Mouse (Mus musculus) gastrocnemius, adult 2 months (tissue): Measurements from ENCODE around the gene Atxn1. TPM values are rescaled to one million over a fixed set of nuclear protein-coding genes. Genes with fewer than 3 reads are reported as not detected.

Experiments
- DNase-seq: peaks from one replicate; pipeline ENCODE4 v3.0.0; 2022
- H3K27ac ChIP-seq: fragments of 200-600 bp; 2 replicates; pipeline ENCODE4 v1.8.1; 2022; ENCODE audit warnings: mild to moderate bottlenecking
- H3K4me3 ChIP-seq: fragments of 200-600 bp; 2 replicates; pipeline ENCODE4 v1.8.1; 2022; ENCODE audit warnings: mild to moderate bottlenecking, moderate library complexity
- CTCF ChIP-seq: fragments of 200-600 bp; IDR thresholded peaks from 2 replicates; pipeline ENCODE4 v1.8.1; 2022; ENCODE audit warnings: antibody characterized with exemption, mild to moderate bottlenecking, moderate library complexity
- intact Hi-C: fragments of 180-260 bp; cut with DNase I; formaldehyde crosslinking; loops from one replicate; pipeline ENCODE4 v1.15.1; 2025
- total RNA-seq, 2 experiments: library from RNA; stranded (reverse); gene quantifications; 2 replicates each; pipeline ENCODE4 v1.2.3; 2021

Atxn1 gene
- total RNA-seq, 2 experiments from 2014 or later: 40.4 to 56.3 TPM

DNA sequence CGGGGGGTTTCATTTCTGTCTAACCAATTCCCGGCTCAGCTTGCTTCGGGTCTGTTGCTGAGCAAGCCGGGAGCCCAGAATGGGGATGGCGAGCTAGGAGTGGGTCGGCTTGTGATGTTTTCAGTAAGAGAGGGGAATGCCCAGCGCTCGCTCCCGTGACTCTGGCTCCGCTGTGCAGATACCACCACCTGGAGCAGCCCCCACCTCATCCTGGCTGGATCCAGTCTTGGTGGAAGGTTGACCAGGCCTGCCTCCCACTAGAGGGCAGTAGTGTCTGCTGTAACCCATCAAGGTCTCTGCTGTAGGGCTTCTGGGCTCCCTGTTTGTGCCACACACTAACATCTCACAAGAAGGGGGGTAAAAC is 425.6 kb downstream of the Atxn1 start:
- peak overlapping the region; percentile 94 for H3K27ac ChIP-seq
- peak; percentile 87 for DNase-seq
- intact Hi-C loops: loop anchor here (1.0 kb wide), 1 partner anchor 32 kb away; no protein-coding TSS in a partner anchor
- peak; percentile 68 for TF ChIP-seq CTCF
- H3K4me3 ChIP-seq: peak overlapping the region; percentile 79

- Histone ChIP-seq H3K27ac (peak overlapping the region; percentile 94), H3K4me3 (peak overlapping the region; percentile 79)
- intact Hi-C loops: loop anchor here (1.0 kb wide), 1 partner anchor 33 kb away; no protein-coding TSS in a partner anchor
- peak; percentile 52 for TF ChIP-seq CTCF
- DNase-seq: peak; percentile 77
These were observed 426.1 kb downstream of the Atxn1 start for GRCm38 (mm10) chr13:45538532-45539204.

- Histone ChIP-seq H3K4me3 (peak overlapping the region; percentile 16; the same call in 1 of the 2 replicates), H3K27ac (peak overlapping the region; percentile 94)
- intact Hi-C loops: no loop called here
- no peak for TF ChIP-seq CTCF
- DNase-seq: no peak
These were observed 426.7 kb downstream of the Atxn1 start for GRCm38 (mm10) chr13:45538091-45538490.

GRCm38 (mm10) chr13:45537110-45537509 is 427.7 kb downstream of the Atxn1 start:
- Histone ChIP-seq H3K4me3 (peak overlapping the region; percentile 28), H3K27ac (peak overlapping the region; percentile 94)
- no peak for TF ChIP-seq CTCF
- intact Hi-C loops: no loop called here
- peak; percentile 71 for DNase-seq

GRCm38 (mm10) chr13:45535731-45536453 is 428.9 kb downstream of the Atxn1 start:
- intact Hi-C loops: no loop called here
- no peak for TF ChIP-seq CTCF
- no peak overlapping the region; the same call in 1 of the 2 replicates for H3K4me3 ChIP-seq
- peak overlapping the region; percentile 94 for H3K27ac ChIP-seq
- peak; percentile 2 for DNase-seq

- TF ChIP-seq CTCF: no peak
- peak overlapping the region; percentile 90 for H3K27ac ChIP-seq
- intact Hi-C loops: no loop called here
- H3K4me3 ChIP-seq: peak overlapping the region; percentile 41
- DNase-seq: peak; percentile 51
These were observed 434.1 kb downstream of the Atxn1 start for GRCm38 (mm10) chr13:45530754-45531153.

GRCm38 (mm10) chr13:45528787-45529186 is 436.0 kb downstream of the Atxn1 start:
- peak overlapping the region; percentile 90 for H3K27ac ChIP-seq
- intact Hi-C loops: no loop called here
- TF ChIP-seq CTCF: no peak
- H3K4me3 ChIP-seq: no peak overlapping the region
- DNase-seq: no peak

DNA sequence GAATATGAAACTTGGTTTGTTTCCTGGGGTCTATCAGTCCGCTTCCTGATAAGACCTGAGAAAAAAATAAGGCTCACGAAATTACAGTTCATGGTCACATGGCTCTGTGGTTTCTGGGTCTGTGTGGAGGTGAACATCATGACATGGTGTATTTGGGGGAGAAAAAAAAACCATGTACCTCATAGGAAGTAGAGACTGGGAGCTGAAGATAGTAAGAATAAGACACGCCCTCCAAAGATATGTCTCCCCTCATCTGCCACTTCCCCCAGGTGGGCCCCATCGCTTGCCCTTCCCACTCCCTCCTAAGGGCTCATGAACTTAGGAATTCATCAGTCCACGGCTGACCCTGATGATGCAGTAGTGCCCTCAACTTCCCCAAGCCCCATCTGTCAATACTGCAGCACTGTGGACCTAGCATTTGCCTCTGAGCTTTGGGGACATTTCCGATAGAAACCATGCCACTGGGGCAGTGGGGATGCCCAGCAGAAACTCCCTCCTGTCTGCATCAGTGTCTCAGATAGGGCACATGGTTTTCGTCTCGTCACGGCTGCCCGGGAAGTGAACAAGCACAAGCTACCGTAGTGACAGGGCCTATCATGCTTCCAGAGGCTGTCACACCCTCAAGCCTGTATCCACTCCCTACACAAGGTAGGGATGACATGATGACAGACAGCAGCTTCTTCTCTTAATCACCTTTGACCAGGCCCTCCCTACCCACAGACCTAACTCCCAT is 437.4 kb downstream of the Atxn1 start:
- intact Hi-C loops: no loop called here
- Histone ChIP-seq H3K27ac (peak overlapping the region; percentile 72; the same call in 1 of the 2 replicates), H3K4me3 (no peak overlapping the region)
- no peak for DNase-seq
- no peak for TF ChIP-seq CTCF

GRCm38 (mm10) chr13:45526230-45526629 is 438.6 kb downstream of the Atxn1 start:
- H3K27ac ChIP-seq: peak overlapping the region; percentile 72

GRCm38 (mm10) chr13:45524791-45525435 is 439.9 kb downstream of the Atxn1 start:
- intact Hi-C loops: no loop called here
- peak overlapping the region; percentile 6; the same call in 1 of the 2 replicates for H3K4me3 ChIP-seq
- TF ChIP-seq CTCF: no peak
- peak overlapping the region; percentile 85 for H3K27ac ChIP-seq
- DNase-seq: no peak

More at GRCm38 (mm10) chr13:45526230-45526629, 438.6 kb downstream of the Atxn1 start:
- H3K4me3 ChIP-seq: peak overlapping the region; percentile 32; the same call in 1 of the 2 replicates
- no peak for TF ChIP-seq CTCF
- intact Hi-C loops: no loop called here
- peak; percentile 66 for DNase-seq

DNA sequence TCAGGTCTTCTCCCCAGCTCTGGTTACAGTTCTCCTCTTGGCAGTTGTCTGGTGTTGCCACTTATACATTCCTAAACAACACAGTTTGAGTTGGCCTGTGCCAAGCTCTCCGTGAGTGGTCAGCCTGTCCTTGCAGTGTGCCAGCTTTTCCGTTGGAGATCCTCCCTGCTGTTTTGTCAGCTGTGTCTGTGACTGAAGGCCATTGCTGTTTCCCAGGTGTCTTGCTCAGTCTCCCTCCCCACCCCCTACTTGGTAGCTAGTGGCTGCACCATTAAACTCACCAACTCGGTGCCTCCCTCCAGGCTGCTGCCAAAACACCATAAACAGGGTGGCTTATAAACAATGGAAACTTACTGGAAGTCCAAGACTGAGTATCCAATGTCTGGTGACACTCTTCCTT is 440.5 kb downstream of the Atxn1 start:
- intact Hi-C loops: no loop called here
- no peak for TF ChIP-seq CTCF
- DNase-seq: peak; percentile 73
- peak overlapping the region; percentile 6; the same call in 1 of the 2 replicates for H3K4me3 ChIP-seq
- peak overlapping the region; percentile 85 for H3K27ac ChIP-seq
